Mouse (Mus musculus): ENCODE measurements around the gene Ulk3. TPM values are rescaled to one million over a fixed set of nuclear protein-coding genes. Genes with fewer than 3 reads are reported as not detected.

Ulk3 gene
- polyA plus RNA-seq, 1 experiment from 2014 or later, result 10.9 TPM

GRCm38 (mm10) chr9:57629118-57629874 is 40.0 kb downstream of the Ulk3 start:
- no peaks in the 10 kb centered on the region for H3K4me1 ChIP-seq (ENCODE audit: control insufficient read depth, insufficient read depth, low read length)
- no peak overlapping the region for H3K4me3 ChIP-seq (ENCODE audit: low read depth, low read length)
- no peaks in the 10 kb centered on the region for H3K27me3 ChIP-seq (ENCODE audit: control insufficient read depth, insufficient read depth, low read length)
- no peak overlapping the region for H3K4me2 ChIP-seq (ENCODE audit: low read depth)
- no peaks in the 10 kb centered on the region for H3K9me3 ChIP-seq (ENCODE audit: control insufficient read depth, low read length)
- peak; percentile 69 for DNase-seq (ENCODE audit: low spot score)
- H3K9ac ChIP-seq (ENCODE audit: low read length), result no peak overlapping the region
- peaks cover 27% of the 10 kb centered on the region for H3K36me3 ChIP-seq (ENCODE audit: control insufficient read depth, insufficient read depth, low read length)
- 0 out of 2 replicates have a peak overlapping the region, but pooled peaks have one; percentile 20 for H3K27ac ChIP-seq (ENCODE audit: low read depth, low read length)
- ATAC-seq (ENCODE audit: insufficient read depth, low FRiP score, low TSS enrichment), result no peak; the same call in 1 of the 2 replicates
- WGBS, result 73% methylated on average over 13 of the region's 14 CpGs

- WGBS, result 45% methylated on average over 4 of the region's 4 CpGs
- H3K36me3 ChIP-seq (ENCODE audit: control insufficient read depth, insufficient read depth, low read length), result peaks cover 9% of the 10 kb centered on the region
Measured at GRCm38 (mm10) chr9:57633481-57634024, 44.3 kb downstream of the Ulk3 start.

GRCm38 (mm10) chr9:57637272-57637671 is 48.0 kb downstream of the Ulk3 start:
- Histone ChIP-seq H3K36me3 (ENCODE audit: control insufficient read depth, insufficient read depth, low read length) (no peaks in the 10 kb centered on the region), H3K9me3 (ENCODE audit: control insufficient read depth, low read length) (no peaks in the 10 kb centered on the region), H3K4me2 (ENCODE audit: low read depth) (no peak overlapping the region), H3K9ac (ENCODE audit: low read length) (no peak overlapping the region), H3K27me3 (ENCODE audit: control insufficient read depth, insufficient read depth, low read length) (no peaks in the 10 kb centered on the region), H3K4me1 (ENCODE audit: control insufficient read depth, insufficient read depth, low read length) (peaks cover 27% of the 10 kb centered on the region), H3K27ac (ENCODE audit: low read depth, low read length) (no peak overlapping the region), H3K4me3 (ENCODE audit: low read depth, low read length) (no peak overlapping the region)
- DNase-seq (ENCODE audit: low spot score) (no peak), ATAC-seq (ENCODE audit: insufficient read depth, low FRiP score, low TSS enrichment) (no peak)
- 75% methylated on average over 3 of the region's 3 CpGs for WGBS

More at GRCm38 (mm10) chr9:57633481-57634024, 44.3 kb downstream of the Ulk3 start:
- H3K27ac ChIP-seq (ENCODE audit: low read depth, low read length), result no peak overlapping the region
- peaks cover 8% of the 10 kb centered on the region for H3K4me1 ChIP-seq (ENCODE audit: control insufficient read depth, insufficient read depth, low read length)
- ATAC-seq (ENCODE audit: insufficient read depth, low FRiP score, low TSS enrichment) (no peak), DNase-seq (ENCODE audit: low spot score) (no peak)
- no peak overlapping the region for H3K9ac ChIP-seq (ENCODE audit: low read length)
- no peak overlapping the region for H3K4me3 ChIP-seq (ENCODE audit: low read depth, low read length)
- no peaks in the 10 kb centered on the region for H3K9me3 ChIP-seq (ENCODE audit: control insufficient read depth, low read length)
- no peaks in the 10 kb centered on the region for H3K27me3 ChIP-seq (ENCODE audit: control insufficient read depth, insufficient read depth, low read length)
- no peak overlapping the region for H3K4me2 ChIP-seq (ENCODE audit: low read depth)

- H3K36me3 ChIP-seq (ENCODE audit: control insufficient read depth, insufficient read depth, low read length), result no peaks in the 10 kb centered on the region
- H3K9me3 ChIP-seq (ENCODE audit: control insufficient read depth, low read length), result no peaks in the 10 kb centered on the region
- H3K4me3 ChIP-seq (ENCODE audit: low read depth, low read length), result no peak overlapping the region
- no peaks in the 10 kb centered on the region for H3K27me3 ChIP-seq (ENCODE audit: control insufficient read depth, insufficient read depth, low read length)
- ATAC-seq (ENCODE audit: insufficient read depth, low FRiP score, low TSS enrichment), result no peak
- H3K9ac ChIP-seq (ENCODE audit: low read length), result no peak overlapping the region
- WGBS, result 66% methylated on average over 6 of the region's 6 CpGs
- H3K27ac ChIP-seq (ENCODE audit: low read depth, low read length), result no peak overlapping the region
- no peak for DNase-seq (ENCODE audit: low spot score)
- H3K4me2 ChIP-seq (ENCODE audit: low read depth), result no peak overlapping the region
- peaks cover 27% of the 10 kb centered on the region for H3K4me1 ChIP-seq (ENCODE audit: control insufficient read depth, insufficient read depth, low read length)
Measured at GRCm38 (mm10) chr9:57637741-57638322, 48.6 kb downstream of the Ulk3 start.

GRCm38 (mm10) chr9:57638651-57639459 is 49.6 kb downstream of the Ulk3 start:
- Histone ChIP-seq H3K4me1 (ENCODE audit: control insufficient read depth, insufficient read depth, low read length) (peaks cover 35% of the 10 kb centered on the region), H3K36me3 (ENCODE audit: control insufficient read depth, insufficient read depth, low read length) (no peaks in the 10 kb centered on the region), H3K27ac (ENCODE audit: low read depth, low read length) (no peak overlapping the region), H3K9ac (ENCODE audit: low read length) (peak overlapping the region; percentile 3; the same call in 1 of the 2 replicates), H3K4me3 (ENCODE audit: low read depth, low read length) (no peak overlapping the region), H3K9me3 (ENCODE audit: control insufficient read depth, low read length) (no peaks in the 10 kb centered on the region), H3K27me3 (ENCODE audit: control insufficient read depth, insufficient read depth, low read length) (no peaks in the 10 kb centered on the region), H3K4me2 (ENCODE audit: low read depth) (no peak overlapping the region)
- 42% methylated on average over 8 of the region's 8 CpGs for WGBS
- ATAC-seq (ENCODE audit: insufficient read depth, low FRiP score, low TSS enrichment) (no peak), DNase-seq (ENCODE audit: low spot score) (no peak)

- Histone ChIP-seq H3K9me3 (ENCODE audit: control insufficient read depth, low read length) (no peaks in the 10 kb centered on the region), H3K4me3 (ENCODE audit: low read depth, low read length) (no peak overlapping the region), H3K4me1 (ENCODE audit: control insufficient read depth, insufficient read depth, low read length) (peaks cover 41% of the 10 kb centered on the region), H3K36me3 (ENCODE audit: control insufficient read depth, insufficient read depth, low read length) (no peaks in the 10 kb centered on the region), H3K27ac (ENCODE audit: low read depth, low read length) (no peak overlapping the region), H3K9ac (ENCODE audit: low read length) (no peak overlapping the region), H3K4me2 (ENCODE audit: low read depth) (peak overlapping the region; percentile 20; the same call in 1 of the 2 replicates), H3K27me3 (ENCODE audit: control insufficient read depth, insufficient read depth, low read length) (no peaks in the 10 kb centered on the region)
- DNase-seq (ENCODE audit: low spot score) (no peak), ATAC-seq (ENCODE audit: insufficient read depth, low FRiP score, low TSS enrichment) (no peak)
- 81% methylated on average over 5 of the region's 5 CpGs for WGBS
Measured at GRCm38 (mm10) chr9:57639661-57640328, 50.5 kb downstream of the Ulk3 start.

GRCm38 (mm10) chr9:57640384-57640783 is 51.1 kb downstream of the Ulk3 start:
- no peak overlapping the region for H3K4me3 ChIP-seq (ENCODE audit: low read depth, low read length)
- peaks cover 41% of the 10 kb centered on the region for H3K4me1 ChIP-seq (ENCODE audit: control insufficient read depth, insufficient read depth, low read length)
- no peaks in the 10 kb centered on the region for H3K9me3 ChIP-seq (ENCODE audit: control insufficient read depth, low read length)
- DNase-seq (ENCODE audit: low spot score) (no peak), ATAC-seq (ENCODE audit: insufficient read depth, low FRiP score, low TSS enrichment) (no peak)
- H3K36me3 ChIP-seq (ENCODE audit: control insufficient read depth, insufficient read depth, low read length), result no peaks in the 10 kb centered on the region
- whole genome bisulfite sequencing, result 30% methylated on average over 14 of the region's 15 CpGs
- peak overlapping the region; percentile 20; the same call in 1 of the 2 replicates for H3K4me2 ChIP-seq (ENCODE audit: low read depth)
- H3K9ac ChIP-seq (ENCODE audit: low read length), result no peak overlapping the region
- H3K27ac ChIP-seq (ENCODE audit: low read depth, low read length), result peak overlapping the region; percentile 20; the same call in 1 of the 2 replicates
- no peaks in the 10 kb centered on the region for H3K27me3 ChIP-seq (ENCODE audit: control insufficient read depth, insufficient read depth, low read length)

GRCm38 (mm10) chr9:57641022-57641421 is 51.8 kb downstream of the Ulk3 start:
- H3K27me3 ChIP-seq (ENCODE audit: control insufficient read depth, insufficient read depth, low read length), result no peaks in the 10 kb centered on the region
- no peak for ATAC-seq (ENCODE audit: insufficient read depth, low FRiP score, low TSS enrichment)
- H3K36me3 ChIP-seq (ENCODE audit: control insufficient read depth, insufficient read depth, low read length), result no peaks in the 10 kb centered on the region
- 81% methylated on average over 1 of the region's 1 CpGs for WGBS
- no peaks in the 10 kb centered on the region for H3K9me3 ChIP-seq (ENCODE audit: control insufficient read depth, low read length)
- no peak overlapping the region for H3K9ac ChIP-seq (ENCODE audit: low read length)
- peaks cover 41% of the 10 kb centered on the region for H3K4me1 ChIP-seq (ENCODE audit: control insufficient read depth, insufficient read depth, low read length)
- DNase-seq (ENCODE audit: low spot score), result no peak
- no peak overlapping the region for H3K27ac ChIP-seq (ENCODE audit: low read depth, low read length)
- H3K4me3 ChIP-seq (ENCODE audit: low read depth, low read length), result no peak overlapping the region
- H3K4me2 ChIP-seq (ENCODE audit: low read depth), result no peak overlapping the region

All from neural tube, embryonic 11.5 days (tissue).